Mouse (Mus musculus) hindbrain, embryonic 14.5 days (tissue): Measurements from ENCODE around the gene Glis2. TPM values are rescaled to one million over a fixed set of nuclear protein-coding genes. Genes with fewer than 3 reads are reported as not detected.

Experiments used
- ATAC-seq: fragments of 200-750 bp; cut with Nextera tagmentation; 2 replicates; pipeline ENCODE4 v1.8.0; 2017; ENCODE audit warnings: moderate number of reproducible peaks, mild to moderate bottlenecking, moderate TSS enrichment, moderate library complexity; ENCODE audit not compliant: low FRiP score
- DNase-seq: peaks from one replicate; pipeline ENCODE4 v3.0.0-alpha.2; 2015; ENCODE audit warnings: low spot score
- H3K27ac ChIP-seq: fragments of 300-500 bp; sonication (generic); 2 replicates; pipeline ENCODE4 v1.5.1; 2014; ENCODE audit warnings: mild to moderate bottlenecking, moderate library complexity
- H3K27me3 ChIP-seq: fragments of 300-500 bp; sonication (generic); 2 replicates; pipeline ENCODE4 v1.6.1; 2014; ENCODE audit warnings: mild to moderate bottlenecking, low read length, mixed read lengths; ENCODE audit not compliant: control insufficient read depth, insufficient read depth
- H3K36me3 ChIP-seq: fragments of 300-500 bp; sonication (generic); replicated peaks from 2 replicates; pipeline ENCODE4 v1.6.1; 2014; ENCODE audit not compliant: control insufficient read depth, insufficient read depth
- H3K4me1 ChIP-seq: fragments of 300-500 bp; sonication (generic); replicated peaks from 2 replicates; pipeline ENCODE4 v1.6.1; 2014; ENCODE audit warnings: antibody characterized with exemption, low read length, mixed read lengths; ENCODE audit not compliant: control insufficient read depth, insufficient read depth
- H3K4me2 ChIP-seq: fragments of 300-500 bp; sonication (generic); replicated peaks from 2 replicates; pipeline ENCODE4 v1.6.1; 2014; ENCODE audit warnings: mild to moderate bottlenecking, moderate library complexity
- H3K4me3 ChIP-seq: fragments of 300-500 bp; sonication (generic); replicated peaks from 2 replicates; pipeline ENCODE4 v1.5.1; 2014; ENCODE audit warnings: mild to moderate bottlenecking, low read length
- H3K9ac ChIP-seq: fragments of 300-500 bp; sonication (generic); 2 replicates; pipeline ENCODE4 v1.6.1; 2014
- H3K9me3 ChIP-seq: fragments of 300-500 bp; sonication (generic); 2 replicates; pipeline ENCODE4 v1.6.1; 2016; ENCODE audit warnings: low read length; ENCODE audit not compliant: control insufficient read depth
- WGBS: fragments of 180-500 bp; shearing (Covaris S2); extraction: QIAGEN DNeasy Blood & Tissue Kit; methylation state at CpG from one replicate; pipeline ENCODE4 v1.1.7; 2014; 5-methylcytosine and 5-hydroxymethylcytosine counted together
- polyA plus RNA-seq: library from polyadenylated mRNA; unstranded; fragments of >200 nt; fragmentation: Nextera tagmentation; extraction: Ambion mirVana; gene quantifications from 2 replicates; pipeline ENCODE4 v1.2.1, GENCODE M21; 2014

The Glis2 gene
- polyA plus RNA-seq, 1 experiment from 2014 or later = 19.0 TPM

DNA sequence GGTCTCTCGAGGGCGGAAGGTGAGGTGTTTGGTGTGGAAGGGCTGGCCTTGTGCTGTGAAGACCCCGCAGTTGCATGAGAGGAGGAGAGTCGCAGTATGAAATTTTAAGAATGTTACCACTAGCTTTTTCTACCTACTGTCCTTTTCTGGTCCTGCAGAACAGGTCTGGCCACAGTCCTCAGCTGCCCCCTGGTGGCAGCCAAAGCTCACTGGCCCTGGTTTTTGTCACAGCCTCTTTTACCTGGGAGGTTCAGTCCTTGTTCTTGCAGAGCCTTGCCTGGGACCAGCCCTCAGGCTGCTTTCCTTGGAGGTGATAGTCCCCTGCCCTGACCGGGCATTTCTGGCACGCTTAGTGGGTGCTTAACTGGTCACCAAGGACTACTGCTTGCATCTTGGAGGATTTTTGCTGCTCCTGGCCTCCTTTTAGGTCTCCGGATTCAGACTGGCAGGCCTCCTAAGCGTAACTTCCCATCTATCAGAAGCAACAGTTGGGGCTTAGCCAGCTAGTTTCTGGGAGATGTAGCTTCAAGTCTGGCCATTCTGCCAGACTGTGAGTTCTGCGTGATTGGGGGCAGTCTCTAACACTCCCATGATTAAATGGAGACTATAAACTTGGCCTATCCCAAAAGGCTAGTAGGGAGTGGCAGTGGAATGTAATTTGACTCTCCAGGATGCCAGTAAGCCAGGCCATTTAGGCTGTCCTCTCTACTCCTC lies 13.5 kb downstream of the Glis2 start:
- H3K4me1 ChIP-seq = peaks cover 39% of the 10 kb centered on the region
- no peak overlapping the region for H3K27ac ChIP-seq
- WGBS = 60% methylated on average over 9 of the region's 9 CpGs

DNA sequence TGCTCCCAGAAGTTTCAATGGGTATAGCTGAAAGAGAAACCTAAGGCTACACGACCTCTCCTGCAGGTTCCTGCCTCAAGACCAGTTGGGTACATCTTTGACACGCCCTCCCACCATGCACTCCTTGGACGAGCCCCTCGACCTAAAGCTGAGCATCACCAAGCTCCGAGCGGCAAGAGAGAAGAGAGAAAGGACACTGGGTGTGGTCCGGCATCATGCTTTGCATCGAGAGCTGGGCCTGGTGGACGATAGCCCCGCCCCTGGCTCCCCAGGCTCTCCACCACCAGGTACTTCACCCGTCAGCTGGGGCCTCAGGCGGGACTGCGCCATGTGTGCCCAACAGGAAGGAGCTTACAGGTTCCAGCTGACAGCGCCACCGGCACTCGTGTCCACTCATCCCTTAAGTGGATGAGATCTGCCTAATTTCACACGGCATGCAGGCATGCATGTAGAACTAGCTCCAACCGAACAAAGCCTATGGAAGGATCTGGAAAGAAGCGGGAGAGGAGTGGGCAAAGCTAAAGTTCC lies 14.1 kb downstream of the Glis2 start:
- no peak overlapping the region for H3K4me2 ChIP-seq

More for the DNA sequence above, 13.5 kb downstream of the Glis2 start:
- Histone ChIP-seq H3K9me3 (no peaks in the 10 kb centered on the region), H3K27me3 (no peaks in the 10 kb centered on the region), H3K9ac (no peak overlapping the region), H3K4me3 (no peak overlapping the region), H3K36me3 (peaks cover 42% of the 10 kb centered on the region), H3K4me2 (no peak overlapping the region)
- peak; percentile 88 for DNase-seq
- peak; percentile 35; the same call in 1 of the 2 replicates for ATAC-seq

DNA sequence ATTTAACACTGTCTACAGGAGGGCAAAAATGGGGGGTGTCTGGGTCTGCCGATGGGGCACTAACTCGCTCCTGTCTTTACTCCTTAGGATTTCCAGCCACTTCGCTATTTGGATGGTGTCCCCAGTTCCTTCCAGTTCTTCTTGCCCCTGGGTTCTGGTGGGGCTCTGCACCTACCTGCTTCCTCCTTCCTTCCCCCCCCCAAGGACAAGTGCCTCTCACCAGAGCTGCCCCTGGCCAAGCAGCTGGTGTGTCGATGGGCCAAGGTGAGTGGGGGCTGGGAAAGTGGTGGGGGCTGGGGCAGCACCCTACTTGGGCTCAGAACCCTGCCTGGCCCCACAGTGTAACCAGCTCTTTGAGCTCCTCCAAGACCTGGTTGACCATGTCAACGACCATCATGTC lies 16.7 kb downstream of the Glis2 start:
- ATAC-seq = no peak

More for the DNA sequence above, 14.1 kb downstream of the Glis2 start:
- H3K9ac ChIP-seq = no peak overlapping the region
- peaks cover 33% of the 10 kb centered on the region for H3K4me1 ChIP-seq
- H3K36me3 ChIP-seq = peaks cover 47% of the 10 kb centered on the region
- no peak overlapping the region for H3K4me3 ChIP-seq
- no peaks in the 10 kb centered on the region for H3K27me3 ChIP-seq
- WGBS = 89% methylated on average over 19 of the region's 19 CpGs
- H3K9me3 ChIP-seq = no peaks in the 10 kb centered on the region
- DNase-seq (no peak), ATAC-seq (no peak)
- no peak overlapping the region for H3K27ac ChIP-seq

DNA sequence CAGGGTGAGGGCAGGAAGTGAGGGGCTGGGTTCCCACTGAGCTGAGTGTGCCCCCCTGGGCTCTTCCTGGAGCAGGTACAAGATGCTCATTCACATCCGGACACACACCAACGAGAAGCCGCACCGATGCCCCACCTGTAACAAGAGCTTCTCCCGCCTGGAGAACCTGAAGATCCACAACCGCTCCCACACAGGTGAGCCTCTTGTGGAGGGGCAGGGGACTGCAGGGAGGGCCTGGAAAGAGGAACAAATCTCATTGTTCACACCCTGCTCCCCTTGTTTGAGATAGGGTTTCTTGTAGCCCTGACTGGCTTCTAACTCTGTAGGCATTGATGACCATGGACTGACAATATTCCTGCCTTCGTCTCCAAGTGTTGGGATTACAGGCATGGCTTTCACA lies 17.2 kb downstream of the Glis2 start:
- H3K36me3 ChIP-seq = peaks cover 78% of the 10 kb centered on the region
- peaks cover 11% of the 10 kb centered on the region; the same call in 1 of the 2 replicates for H3K4me1 ChIP-seq

More for the DNA sequence above, 16.7 kb downstream of the Glis2 start:
- no peak for DNase-seq
- Histone ChIP-seq H3K27ac (no peak overlapping the region), H3K9ac (no peak overlapping the region), H3K9me3 (no peaks in the 10 kb centered on the region), H3K4me2 (no peak overlapping the region), H3K4me1 (peaks cover 15% of the 10 kb centered on the region; the same call in 1 of the 2 replicates), H3K27me3 (no peaks in the 10 kb centered on the region), H3K36me3 (peaks cover 73% of the 10 kb centered on the region), H3K4me3 (no peak overlapping the region)
- WGBS = 92% methylated on average over 5 of the region's 5 CpGs

DNA sequence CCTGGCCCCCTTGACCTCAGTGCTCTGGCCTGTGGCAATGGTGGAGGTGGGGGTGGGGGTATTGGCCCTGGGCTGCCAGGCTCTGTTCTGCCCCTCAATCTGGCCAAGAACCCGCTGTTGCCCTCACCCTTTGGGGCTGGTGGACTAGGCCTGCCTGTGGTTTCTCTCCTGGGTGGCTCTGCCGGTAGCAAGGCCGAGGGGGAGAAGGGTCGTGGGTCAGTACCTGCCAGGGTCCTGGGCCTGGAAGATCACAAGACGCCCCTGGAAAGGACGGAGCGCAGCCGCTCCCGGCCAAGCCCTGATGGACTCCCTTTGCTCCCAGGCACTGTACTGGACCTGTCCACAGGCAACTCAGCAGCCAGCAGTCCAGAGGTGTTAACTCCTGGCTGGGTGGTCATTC lies 19.2 kb downstream of the Glis2 start:
- Histone ChIP-seq H3K4me1 (no peaks in the 10 kb centered on the region), H3K4me3 (no peak overlapping the region), H3K4me2 (no peak overlapping the region), H3K9ac (no peak overlapping the region), H3K36me3 (peaks cover 88% of the 10 kb centered on the region), H3K27me3 (no peaks in the 10 kb centered on the region), H3K27ac (no peak overlapping the region), H3K9me3 (no peaks in the 10 kb centered on the region)
- WGBS = 97% methylated on average over 9 of the region's 9 CpGs
- ATAC-seq = no peak
- no peak for DNase-seq

More for the DNA sequence above, 17.2 kb downstream of the Glis2 start:
- ATAC-seq = no peak
- H3K4me3 ChIP-seq = no peak overlapping the region
- H3K4me2 ChIP-seq = no peak overlapping the region
- H3K9ac ChIP-seq = no peak overlapping the region
- no peak for DNase-seq
- H3K27ac ChIP-seq = no peak overlapping the region
- no peaks in the 10 kb centered on the region for H3K9me3 ChIP-seq
- no peaks in the 10 kb centered on the region for H3K27me3 ChIP-seq
- WGBS = 96% methylated on average over 7 of the region's 7 CpGs

DNA sequence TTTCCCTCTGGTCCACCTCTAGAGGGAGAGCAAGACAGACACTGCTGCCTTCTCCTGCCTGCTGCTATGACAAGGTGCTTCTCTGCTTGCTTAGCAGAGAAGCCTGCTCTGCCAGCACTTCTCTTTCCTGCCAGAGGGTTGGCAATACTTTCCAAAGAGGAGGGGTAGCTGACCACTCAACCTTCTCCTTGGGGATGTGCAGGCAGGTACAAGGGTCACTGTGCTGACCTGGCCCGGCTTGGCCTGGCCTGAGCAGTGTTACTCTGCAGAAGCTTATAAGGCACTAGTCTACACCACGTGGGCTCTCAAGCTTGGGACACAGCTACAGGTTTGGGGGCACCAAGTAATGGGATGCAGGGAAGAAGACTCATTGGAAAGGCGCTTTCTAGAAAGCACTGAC lies 20.1 kb downstream of the Glis2 start:
- Histone ChIP-seq H3K27me3 (no peaks in the 10 kb centered on the region), H3K27ac (no peak overlapping the region), H3K36me3 (peaks cover 87% of the 10 kb centered on the region), H3K9ac (no peak overlapping the region), H3K4me1 (no peaks in the 10 kb centered on the region), H3K4me3 (no peak overlapping the region), H3K4me2 (no peak overlapping the region), H3K9me3 (no peaks in the 10 kb centered on the region)
- DNase-seq (no peak), ATAC-seq (no peak)
- WGBS = 94% methylated on average over 3 of the region's 3 CpGs

DNA sequence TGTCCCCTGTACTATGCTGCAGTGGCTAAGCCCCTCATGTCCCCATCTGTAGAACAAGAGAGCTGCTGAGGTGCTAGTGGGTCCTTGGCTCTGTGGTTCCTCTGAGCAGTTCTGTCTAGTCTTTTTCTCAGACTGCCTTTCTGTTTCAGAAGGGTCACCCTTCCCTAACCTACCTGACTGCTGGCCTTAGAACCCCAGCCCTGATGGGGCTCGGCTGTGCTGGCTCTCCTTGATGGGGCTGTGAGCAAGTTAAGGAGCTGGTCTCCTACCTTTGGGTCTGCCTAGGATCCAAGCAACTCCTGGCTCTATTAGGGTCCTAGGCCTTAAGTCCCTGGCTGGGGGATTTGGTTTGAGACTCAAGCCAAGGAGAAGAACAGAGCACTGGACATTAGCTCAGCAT lies 20.8 kb downstream of the Glis2 start:
- H3K27me3 ChIP-seq = no peaks in the 10 kb centered on the region
- DNase-seq (no peak), ATAC-seq (no peak)
- WGBS = 95% methylated on average over 1 of the region's 1 CpGs
- H3K36me3 ChIP-seq = peaks cover 81% of the 10 kb centered on the region
- no peak overlapping the region for H3K4me3 ChIP-seq
- H3K9me3 ChIP-seq = no peaks in the 10 kb centered on the region
- no peak overlapping the region for H3K9ac ChIP-seq
- H3K4me1 ChIP-seq = no peaks in the 10 kb centered on the region
- no peak overlapping the region for H3K4me2 ChIP-seq
- H3K27ac ChIP-seq = no peak overlapping the region

DNA sequence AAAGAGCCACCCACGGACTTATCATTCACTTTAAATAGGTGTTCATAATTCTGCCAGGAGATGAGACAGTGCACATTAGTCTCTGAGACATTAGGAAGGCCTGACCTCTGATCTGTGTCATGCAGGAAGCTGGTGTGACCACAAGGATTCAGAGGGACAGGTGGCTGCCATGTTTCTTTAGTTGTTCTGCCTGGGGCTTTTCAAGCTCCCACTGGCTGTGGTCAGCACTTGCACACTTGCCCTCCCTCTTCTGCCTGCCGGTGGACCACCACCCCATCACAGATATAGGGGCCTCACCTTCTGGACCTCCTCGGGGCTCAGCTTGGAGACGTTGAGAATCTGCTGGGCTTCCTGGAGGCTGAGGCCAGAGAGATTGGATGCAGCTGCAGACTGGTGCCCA lies 22.3 kb downstream of the Glis2 start:
- H3K4me3 ChIP-seq = no peak overlapping the region
- peaks cover 65% of the 10 kb centered on the region for H3K36me3 ChIP-seq
- WGBS = 83% methylated on average over 4 of the region's 4 CpGs
- H3K4me2 ChIP-seq = no peak overlapping the region
- H3K9me3 ChIP-seq = no peaks in the 10 kb centered on the region
- H3K27me3 ChIP-seq = no peaks in the 10 kb centered on the region
- H3K9ac ChIP-seq = no peak overlapping the region
- no peak overlapping the region for H3K27ac ChIP-seq
- no peaks in the 10 kb centered on the region for H3K4me1 ChIP-seq
- DNase-seq = no peak
- no peak for ATAC-seq

DNA sequence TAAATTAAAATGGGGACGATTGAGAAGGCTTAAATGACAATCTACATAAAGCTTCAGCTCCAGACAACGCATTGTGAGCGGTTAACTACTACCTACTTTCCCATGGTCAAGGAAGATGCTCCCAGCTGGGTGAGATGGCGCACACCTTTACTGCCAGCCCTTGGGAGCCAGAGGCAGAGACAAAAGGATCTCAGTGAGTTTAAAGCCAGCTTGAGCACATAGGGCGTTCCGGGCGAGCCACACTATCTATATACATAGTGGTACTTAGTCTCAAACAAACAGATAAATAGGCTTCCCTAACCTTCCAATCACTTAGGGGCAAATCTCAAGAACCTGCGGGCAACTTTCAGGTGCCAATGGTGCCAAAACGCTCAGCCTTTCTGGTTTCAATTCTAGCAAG lies 29.6 kb downstream of the Glis2 start:
- Histone ChIP-seq H3K4me3 (peak overlapping the region; percentile 77), H3K4me2 (peak overlapping the region; percentile 70), H3K36me3 (peaks cover 17% of the 10 kb centered on the region; the same call in 1 of the 2 replicates), H3K27ac (peak overlapping the region; percentile 89), H3K4me1 (peaks cover 17% of the 10 kb centered on the region), H3K9me3 (no peaks in the 10 kb centered on the region), H3K27me3 (no peaks in the 10 kb centered on the region), H3K9ac (peak overlapping the region; percentile 89)
- ATAC-seq (no peak; the same call in 1 of the 2 replicates), DNase-seq (no peak)
- 17% methylated on average over 9 of the region's 9 CpGs for WGBS
